Mouse (Mus musculus) hindbrain, embryonic 12.5 days (tissue): ENCODE results near the gene Il4. TPM values are rescaled to one million over a fixed set of nuclear protein-coding genes. Genes with fewer than 3 reads are reported as not detected.

ENCODE experiments used
- ATAC-seq: fragments of 200-750 bp; cut with Nextera tagmentation; 2 replicates; pipeline ENCODE4 v1.8.0; 2017; ENCODE audit warnings: moderate TSS enrichment; ENCODE audit not compliant: low FRiP score
- H3K27ac ChIP-seq: fragments of 300-500 bp; sonication (generic); 2 replicates; pipeline ENCODE4 v1.5.1; 2016; ENCODE audit warnings: mild to moderate bottlenecking
- H3K27me3 ChIP-seq: fragments of 300-500 bp; sonication (generic); 2 replicates; pipeline ENCODE4 v1.6.1; 2016; ENCODE audit warnings: mild to moderate bottlenecking
- H3K36me3 ChIP-seq: fragments of 300-500 bp; sonication (generic); 2 replicates; pipeline ENCODE4 v1.6.1; 2016; ENCODE audit warnings: mild to moderate bottlenecking
- H3K4me1 ChIP-seq: fragments of 300-500 bp; sonication (generic); 2 replicates; pipeline ENCODE4 v1.6.1; 2016
- H3K4me2 ChIP-seq: fragments of 300-500 bp; sonication (generic); replicated peaks from 2 replicates; pipeline ENCODE4 v1.6.1; 2016; ENCODE audit warnings: mild to moderate bottlenecking
- H3K4me3 ChIP-seq: fragments of 300-500 bp; sonication (generic); 2 replicates; pipeline ENCODE4 v1.5.1; 2016; ENCODE audit warnings: mild to moderate bottlenecking
- H3K9ac ChIP-seq: fragments of 300-500 bp; sonication (generic); 2 replicates; pipeline ENCODE4 v1.6.1; 2016; ENCODE audit warnings: mild to moderate bottlenecking, moderate library complexity
- H3K9me3 ChIP-seq: fragments of 300-500 bp; sonication (generic); replicated peaks from 2 replicates; pipeline ENCODE4 v1.6.1; 2016; ENCODE audit warnings: mild to moderate bottlenecking
- WGBS: fragments of 180-500 bp; shearing (Covaris S2); methylation state at CpG from one replicate; pipeline ENCODE4 v1.1.7; 2016; 5-methylcytosine and 5-hydroxymethylcytosine counted together
- polyA plus RNA-seq: library from polyadenylated mRNA; unstranded; fragments of >200 nt; fragmentation: Nextera tagmentation; extraction: Ambion mirVana; gene quantifications from 2 replicates; pipeline ENCODE4 v1.2.1, GENCODE M21; 2016

The Il4 gene
- polyA plus RNA-seq, 1 experiment from 2014 or later: 2.3 TPM

DNA sequence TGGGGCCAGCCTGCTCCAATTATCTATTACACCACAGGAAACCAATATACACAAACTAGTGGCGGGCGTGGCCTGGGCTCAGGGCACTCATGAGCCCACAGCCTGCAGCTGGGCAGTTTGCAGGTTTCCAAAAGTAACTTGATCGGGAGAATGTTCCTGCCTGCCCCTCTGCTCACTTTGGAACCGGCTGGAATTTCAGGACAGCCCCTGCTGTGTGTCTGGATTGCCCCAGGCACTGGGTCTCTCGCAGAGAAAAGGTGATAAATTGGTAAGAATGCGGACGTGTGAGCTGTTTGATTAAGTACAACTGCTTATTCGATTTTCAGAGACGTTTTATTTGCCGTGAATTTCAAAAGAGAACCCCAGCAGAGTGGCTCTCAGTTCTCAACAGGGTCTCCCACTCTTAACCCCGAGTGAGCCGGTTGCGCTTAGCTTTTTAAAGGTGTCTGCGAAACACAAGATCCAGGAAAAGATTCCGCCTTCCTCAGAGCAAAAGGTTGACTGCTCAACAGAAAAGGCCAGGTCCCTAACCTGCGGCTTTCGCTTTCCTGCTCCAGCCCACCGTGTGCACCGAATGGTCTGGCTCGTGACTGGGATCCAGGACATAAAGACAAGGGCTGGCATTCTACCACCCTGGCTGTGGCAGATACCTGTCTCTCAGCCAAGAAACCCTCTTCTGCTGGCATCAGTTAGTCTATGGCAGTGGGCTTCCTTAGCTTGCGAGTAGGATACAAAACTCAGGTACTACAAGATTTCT, 18.8 kb upstream of the Il4 start:
- Histone ChIP-seq H3K27ac (peak overlapping the region; percentile 40; the same call in 1 of the 2 replicates), H3K4me2 (0 out of 2 replicates have a peak overlapping the region, but pooled peaks have one; percentile 9)

DNA sequence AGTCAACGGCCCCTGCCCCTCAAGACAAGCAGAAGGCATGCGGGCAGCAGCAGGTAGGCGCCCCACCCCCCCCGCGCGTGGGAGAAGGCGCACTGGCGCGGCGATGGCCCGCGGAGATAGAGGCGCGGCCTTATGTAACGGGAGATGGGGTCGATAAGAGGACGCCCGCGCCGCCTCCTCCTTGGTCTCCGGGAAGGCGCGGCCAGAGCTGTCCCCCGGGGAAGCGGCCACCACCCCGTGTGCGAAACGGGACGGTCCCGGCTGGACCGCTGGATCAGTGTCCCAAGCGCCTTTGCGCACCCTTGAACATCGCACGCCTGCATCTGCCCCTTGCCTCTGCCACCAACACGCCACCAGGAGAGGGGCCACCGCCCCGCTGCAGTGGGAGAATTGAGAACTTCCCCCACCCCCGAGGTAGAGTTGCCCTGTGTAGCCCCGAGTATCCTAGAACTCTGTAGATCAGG, 17.7 kb upstream of the Il4 start:
- peaks cover 17% of the 10 kb centered on the region for H3K4me1 ChIP-seq
- no peak overlapping the region for H3K27ac ChIP-seq
- H3K36me3 ChIP-seq: no peaks in the 10 kb centered on the region
- peaks cover 26% of the 10 kb centered on the region for H3K27me3 ChIP-seq
- no peak for ATAC-seq
- peak overlapping the region; percentile 71 for H3K4me2 ChIP-seq
- H3K4me3 ChIP-seq: peak overlapping the region; percentile 36
- H3K9me3 ChIP-seq: no peaks in the 10 kb centered on the region
- WGBS: 2% methylated on average over 40 of the region's 40 CpGs
- no peak overlapping the region; the same call in 1 of the 2 replicates for H3K9ac ChIP-seq

More for the DNA sequence above, 18.8 kb upstream of the Il4 start:
- no peak for ATAC-seq
- Histone ChIP-seq H3K27me3 (peaks cover 26% of the 10 kb centered on the region), H3K4me3 (no peak overlapping the region), H3K9me3 (no peaks in the 10 kb centered on the region), H3K4me1 (peaks cover 17% of the 10 kb centered on the region), H3K36me3 (no peaks in the 10 kb centered on the region), H3K9ac (no peak overlapping the region)
- 19% methylated on average over 21 of the region's 21 CpGs for WGBS

DNA sequence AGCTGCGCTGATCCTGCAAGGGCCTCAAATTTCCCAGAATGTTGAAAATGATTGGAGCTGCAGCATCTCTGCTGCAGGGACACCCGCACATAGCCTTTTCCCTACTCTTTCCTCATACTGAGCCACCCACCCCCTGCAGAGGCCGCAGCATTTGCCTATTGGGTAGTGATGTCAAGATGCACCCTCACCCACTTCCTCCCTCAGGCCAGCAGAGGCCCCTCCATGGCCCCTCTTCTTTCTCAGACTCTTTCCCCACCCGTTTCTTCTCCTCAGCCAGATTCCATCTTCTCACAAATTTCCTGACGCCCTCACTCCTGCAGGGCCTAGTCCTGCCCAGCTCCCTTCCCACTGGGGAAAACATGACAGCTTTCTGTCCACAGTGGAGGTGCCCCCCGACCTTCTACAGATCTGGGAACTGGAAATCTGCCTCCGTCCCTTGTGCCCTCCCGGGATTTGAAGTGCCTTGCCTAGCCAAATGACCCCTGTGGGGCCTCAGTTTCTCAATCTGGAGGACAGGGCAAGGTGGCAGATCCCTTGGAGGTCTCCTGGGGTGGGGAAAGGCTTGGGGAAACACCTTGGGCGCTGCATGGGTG, 17.2 kb upstream of the Il4 start:
- Histone ChIP-seq H3K36me3 (no peaks in the 10 kb centered on the region), H3K4me3 (peak overlapping the region; percentile 36), H3K4me2 (peak overlapping the region; percentile 71), H3K27me3 (peaks cover 26% of the 10 kb centered on the region), H3K9ac (no peak overlapping the region), H3K27ac (no peak overlapping the region), H3K9me3 (no peaks in the 10 kb centered on the region), H3K4me1 (peaks cover 17% of the 10 kb centered on the region)
- WGBS: 30% methylated on average over 9 of the region's 9 CpGs
- ATAC-seq: no peak

DNA sequence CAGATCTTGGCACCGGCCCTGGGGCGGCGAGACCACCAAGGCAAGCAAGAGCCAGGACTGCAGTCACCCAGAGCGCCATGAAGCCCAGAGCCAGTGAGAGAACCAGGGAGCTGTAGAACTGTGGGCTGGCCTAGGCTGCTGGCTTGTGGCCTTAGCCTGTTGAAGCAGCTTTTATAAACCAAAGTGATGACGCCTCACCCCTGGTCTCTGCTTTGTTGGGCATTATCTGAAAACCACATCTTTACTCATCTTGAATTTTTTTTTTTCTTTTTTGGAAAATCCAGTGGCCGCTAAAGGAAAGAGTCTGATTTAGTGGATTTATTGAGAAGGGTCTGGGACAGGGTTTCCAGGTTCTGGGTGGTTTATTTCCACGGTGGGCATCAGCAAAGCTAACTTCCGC, 16.1 kb upstream of the Il4 start, which contains the start of gene Il13:
TSS of gene Il13 (minus strand) at position 147 of the 400 bp plus-strand sequence.
- no peak within 1 kb of the TSS for H3K4me3 ChIP-seq
- peaks cover 26% of the 10 kb centered on the region for H3K27me3 ChIP-seq
- no peak within 1 kb of the TSS for H3K27ac ChIP-seq
- H3K9ac ChIP-seq: no peak within 1 kb of the TSS
- no peak for ATAC-seq
- H3K4me1 ChIP-seq: peaks cover 17% of the 10 kb centered on the region
- H3K4me2 ChIP-seq: no peak within 1 kb of the TSS; the same call in 1 of the 2 replicates
- WGBS: 93% methylated on average over 8 of the region's 8 CpGs
- H3K9me3 ChIP-seq: no peaks in the 10 kb centered on the region
- H3K36me3 ChIP-seq: no peaks in the 10 kb centered on the region

DNA sequence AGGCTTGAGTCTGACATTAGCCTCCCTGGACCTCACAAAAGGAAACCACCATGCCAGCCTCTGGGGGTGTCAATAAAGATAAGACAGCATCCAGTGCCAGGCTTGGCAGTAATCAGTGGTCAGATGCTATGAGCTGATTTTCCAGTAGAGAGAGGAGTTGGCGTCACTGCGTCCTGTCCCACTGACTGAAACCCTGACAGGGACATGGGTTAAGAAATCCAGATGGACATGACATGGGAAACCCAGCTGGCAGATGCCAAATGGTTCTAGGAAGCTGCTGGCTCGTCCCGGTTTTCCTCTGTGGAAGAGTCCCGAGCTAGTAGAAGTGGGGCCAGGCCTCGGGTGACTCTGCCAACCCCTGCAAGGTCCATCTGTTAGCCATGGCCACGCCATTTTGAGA, 15.2 kb upstream of the Il4 start:
- Histone ChIP-seq H3K4me1 (peaks cover 17% of the 10 kb centered on the region), H3K27me3 (peaks cover 26% of the 10 kb centered on the region), H3K36me3 (no peaks in the 10 kb centered on the region), H3K4me3 (no peak overlapping the region), H3K9me3 (no peaks in the 10 kb centered on the region), H3K4me2 (no peak overlapping the region), H3K27ac (no peak overlapping the region), H3K9ac (no peak overlapping the region)
- no peak for ATAC-seq
- 88% methylated on average over 7 of the region's 7 CpGs for whole genome bisulfite sequencing

DNA sequence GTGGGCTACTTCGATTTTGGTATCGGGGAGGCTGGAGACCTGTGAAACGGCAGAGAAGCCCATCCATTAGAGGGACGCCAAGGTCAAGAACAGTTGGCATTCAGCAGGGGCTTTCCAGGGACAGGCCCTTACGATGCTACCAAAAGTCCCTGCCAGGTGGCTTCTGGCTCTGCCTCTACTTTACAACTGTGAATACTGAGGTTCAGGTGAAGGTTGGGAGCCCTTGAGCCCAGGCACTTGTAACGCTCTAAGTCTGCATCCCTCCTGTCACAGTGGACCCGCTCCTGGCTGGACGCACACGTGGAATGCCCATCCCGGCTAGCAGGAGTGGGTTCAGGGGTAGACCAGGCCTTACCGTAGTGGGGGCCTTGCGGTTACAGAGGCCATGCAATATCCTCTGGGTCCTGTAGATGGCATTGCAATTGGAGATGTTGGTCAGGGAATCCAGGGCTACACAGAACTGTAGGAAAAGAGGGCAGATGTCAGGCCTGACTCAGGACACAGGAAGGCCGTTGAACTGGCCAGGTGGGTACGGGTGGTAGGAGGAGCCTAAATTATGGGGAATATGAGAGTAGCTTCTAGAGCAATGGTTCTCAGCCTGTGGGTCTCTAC, 13.8 kb upstream of the Il4 start:
- Histone ChIP-seq H3K9ac (no peak overlapping the region), H3K4me3 (no peak overlapping the region), H3K4me1 (peaks cover 14% of the 10 kb centered on the region), H3K9me3 (no peaks in the 10 kb centered on the region), H3K36me3 (no peaks in the 10 kb centered on the region), H3K4me2 (no peak overlapping the region), H3K27me3 (peaks cover 19% of the 10 kb centered on the region), H3K27ac (no peak overlapping the region)
- no peak; the same call in 1 of the 2 replicates for ATAC-seq
- 68% methylated on average over 14 of the region's 14 CpGs for WGBS

DNA sequence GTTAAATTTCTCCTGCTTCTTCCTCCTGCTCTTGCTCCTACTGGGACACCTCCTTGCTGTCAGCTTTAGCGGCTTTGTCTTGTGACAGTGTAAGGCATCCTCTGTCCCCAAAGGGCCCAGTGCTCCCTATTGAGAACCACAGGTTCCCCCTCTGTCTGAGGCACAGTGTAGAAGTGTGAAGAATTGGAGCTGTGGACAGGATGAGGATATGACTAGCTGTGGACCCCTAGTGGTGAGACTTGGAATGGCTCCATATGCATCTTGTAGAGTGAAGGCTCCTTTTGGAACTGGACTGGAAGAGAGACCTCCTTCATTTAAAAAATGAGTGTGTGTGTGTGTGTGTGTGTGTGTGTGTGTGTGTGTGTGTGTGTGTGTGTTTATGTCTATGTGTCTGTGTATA, 9.4 kb upstream of the Il4 start:
- Histone ChIP-seq H3K4me1 (no peaks in the 10 kb centered on the region), H3K4me3 (no peak overlapping the region), H3K27ac (no peak overlapping the region), H3K27me3 (peaks cover 4% of the 10 kb centered on the region; the same call in 1 of the 2 replicates), H3K4me2 (no peak overlapping the region), H3K9ac (no peak overlapping the region), H3K36me3 (no peaks in the 10 kb centered on the region), H3K9me3 (peaks cover 6% of the 10 kb centered on the region; the same call in 1 of the 2 replicates)
- 0% methylated on average over 1 of the region's 1 CpGs for WGBS
- 0 out of 2 replicates have a peak, but pooled peaks have one; percentile 54 for ATAC-seq

DNA sequence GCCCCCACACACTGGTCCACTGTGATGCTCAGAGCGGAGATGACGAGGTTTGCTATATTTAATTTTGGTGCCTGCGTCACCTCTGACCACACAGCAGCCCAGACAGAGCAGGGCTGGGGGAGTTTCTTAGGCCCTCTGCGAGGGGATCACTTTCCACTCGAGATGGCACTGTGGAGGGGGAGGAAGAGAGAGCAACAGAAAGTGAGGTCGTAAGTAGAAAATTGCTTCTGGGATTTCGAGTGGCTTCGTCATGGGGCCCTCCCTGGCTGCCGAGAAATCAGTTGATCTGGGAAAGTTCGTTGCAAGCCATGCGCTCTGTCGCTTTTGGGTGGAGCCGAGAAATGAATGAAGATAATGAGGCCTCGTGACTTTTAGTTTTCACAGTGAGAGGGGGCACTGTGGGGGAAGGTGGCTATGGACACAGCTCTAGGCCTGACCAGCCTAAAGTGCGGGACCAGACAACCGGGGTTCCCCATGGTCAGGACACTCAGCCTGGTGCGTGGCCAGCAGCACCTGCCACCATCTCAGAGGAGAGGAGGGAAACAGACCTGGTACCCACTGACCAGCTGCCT, 8.4 kb upstream of the Il4 start:
- Histone ChIP-seq H3K4me3 (no peak overlapping the region), H3K36me3 (no peaks in the 10 kb centered on the region), H3K4me1 (no peaks in the 10 kb centered on the region), H3K27me3 (peaks cover 4% of the 10 kb centered on the region; the same call in 1 of the 2 replicates), H3K9me3 (peaks cover 6% of the 10 kb centered on the region; the same call in 1 of the 2 replicates), H3K9ac (no peak overlapping the region), H3K27ac (no peak overlapping the region), H3K4me2 (no peak overlapping the region)
- no peak for ATAC-seq
- 74% methylated on average over 17 of the region's 17 CpGs for WGBS

DNA sequence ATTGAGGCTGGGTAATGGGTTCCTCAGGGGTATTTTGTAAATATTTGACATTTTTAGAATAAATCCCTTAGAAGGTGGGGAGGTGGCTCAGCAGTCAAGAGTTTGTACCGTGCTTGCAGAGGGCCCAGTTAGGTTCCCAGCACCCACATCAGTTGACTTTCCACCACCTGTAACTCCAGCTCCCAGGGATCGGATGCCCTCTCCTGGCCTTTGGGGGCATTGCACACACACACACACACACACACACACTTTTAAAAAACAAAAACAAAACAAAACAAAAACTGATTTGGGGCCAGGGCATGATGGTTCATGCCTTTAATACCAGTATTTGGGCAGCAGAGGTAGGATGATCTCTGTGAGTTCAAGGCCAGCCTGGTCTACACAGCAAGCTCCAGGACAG, 5.7 kb upstream of the Il4 start:
- 90% methylated on average over 2 of the region's 2 CpGs for WGBS
- Histone ChIP-seq H3K4me2 (no peak overlapping the region), H3K9ac (no peak overlapping the region), H3K4me3 (no peak overlapping the region), H3K4me1 (no peaks in the 10 kb centered on the region), H3K27me3 (peaks cover 4% of the 10 kb centered on the region; the same call in 1 of the 2 replicates), H3K27ac (no peak overlapping the region), H3K9me3 (peaks cover 6% of the 10 kb centered on the region; the same call in 1 of the 2 replicates), H3K36me3 (no peaks in the 10 kb centered on the region)
- no peak for ATAC-seq

DNA sequence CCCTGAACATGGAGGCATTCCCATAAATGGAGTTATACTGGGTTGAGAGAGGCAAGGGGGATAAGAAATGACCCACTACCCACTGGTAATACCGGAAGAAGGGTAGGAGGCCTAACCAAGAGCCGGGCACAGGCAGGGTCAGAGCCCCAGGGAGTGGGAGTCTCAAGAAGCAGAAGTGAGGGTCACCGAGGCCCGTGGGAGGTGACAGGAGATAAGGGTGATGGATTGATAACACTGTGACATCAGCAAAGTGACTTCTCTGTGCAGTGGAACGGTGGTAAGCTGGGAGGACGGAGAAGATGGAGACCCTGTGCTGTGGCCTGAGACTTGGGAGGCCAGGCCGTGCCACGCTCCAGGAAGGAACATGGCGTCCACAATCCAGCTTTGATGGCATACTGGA, 5.1 kb upstream of the Il4 start:
- no peak overlapping the region for H3K27ac ChIP-seq
- H3K27me3 ChIP-seq: peaks cover 4% of the 10 kb centered on the region; the same call in 1 of the 2 replicates
- H3K4me2 ChIP-seq: no peak overlapping the region
- no peaks in the 10 kb centered on the region for H3K36me3 ChIP-seq
- H3K4me3 ChIP-seq: no peak overlapping the region
- 92% methylated on average over 9 of the region's 9 CpGs for WGBS
- H3K4me1 ChIP-seq: no peaks in the 10 kb centered on the region
- ATAC-seq: no peak
- peaks cover 6% of the 10 kb centered on the region; the same call in 1 of the 2 replicates for H3K9me3 ChIP-seq
- no peak overlapping the region for H3K9ac ChIP-seq

DNA sequence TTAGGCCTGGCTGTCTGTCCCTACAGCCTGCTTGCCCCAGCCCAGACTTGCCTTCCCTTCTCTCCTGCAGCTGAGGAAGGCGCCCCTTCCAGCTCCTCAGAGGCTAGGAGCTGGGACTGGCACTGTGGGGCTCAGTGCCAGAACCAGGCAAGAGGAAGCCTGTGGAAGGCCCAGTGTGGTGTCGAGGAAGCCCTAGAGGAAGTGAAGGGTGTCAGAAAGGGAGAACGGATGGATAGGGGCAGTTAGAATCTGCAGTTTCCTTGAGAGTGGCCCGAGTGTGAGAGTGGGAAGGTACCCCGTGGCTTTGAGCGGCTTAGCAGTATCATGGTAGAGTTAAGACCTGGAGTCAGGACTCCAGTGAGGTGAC, 4.0 kb upstream of the Il4 start:
- H3K36me3 ChIP-seq: no peaks in the 10 kb centered on the region
- no peak overlapping the region for H3K4me2 ChIP-seq
- no peak overlapping the region for H3K9ac ChIP-seq
- no peaks in the 10 kb centered on the region for H3K4me1 ChIP-seq
- H3K9me3 ChIP-seq: peaks cover 6% of the 10 kb centered on the region; the same call in 1 of the 2 replicates
- H3K4me3 ChIP-seq: no peak overlapping the region
- no peak overlapping the region for H3K27ac ChIP-seq
- H3K27me3 ChIP-seq: peaks cover 4% of the 10 kb centered on the region; the same call in 1 of the 2 replicates
- 86% methylated on average over 6 of the region's 6 CpGs for whole genome bisulfite sequencing
- ATAC-seq: no peak
